Comparison of ENCODE assay signal across 8 mouse cellular contexts in the genomic region with DNA sequence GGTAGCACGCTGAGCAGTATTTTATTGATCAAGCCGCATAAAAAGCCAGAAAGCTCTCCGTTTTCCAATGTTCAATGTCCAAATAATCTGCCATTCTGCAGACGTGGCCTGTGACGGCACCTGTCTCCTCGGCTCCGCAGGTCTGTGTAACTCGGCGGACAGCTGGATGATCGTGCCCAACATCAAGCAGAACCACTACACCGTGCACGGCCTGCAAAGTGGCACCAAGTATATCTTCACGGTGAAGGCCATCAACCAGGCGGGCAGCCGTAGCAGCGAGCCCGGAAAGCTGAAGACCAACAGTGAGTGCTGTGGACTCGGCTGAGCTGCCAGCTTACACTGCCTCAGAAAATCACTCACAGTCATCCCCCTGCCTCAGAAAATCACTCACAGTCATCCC. TPM values are rescaled to one million over a fixed set of nuclear protein-coding genes. Genes with fewer than 3 reads are reported as not detected.
A peak's percentile ranks its signal among the peaks of the same experiment; 100 is the strongest.
DNase-seq lines count a peak whose midpoint lies in the region; ATAC-seq and TF ChIP-seq lines count a peak whose summit lies in the region.
"Not testable (repeated sequence)": the region's sequence is repeated elsewhere in the genome, so short reads cannot be mapped to it uniquely, and the experiment has no call there.

No protein-coding gene starts in this region.

- WGBS in embryonic facial prominence, embryonic 12.5 days: 83% methylated on average over 18 of the region's 18 CpGs
- 82% methylated on average over 18 of the region's 18 CpGs for WGBS in heart, embryonic 10.5 days
- 90% methylated on average over 18 of the region's 18 CpGs for WGBS in kidney, embryonic 14.5 days
- 85% methylated on average over 18 of the region's 18 CpGs for WGBS in liver, adult 2 months
- 84% methylated on average over 18 of the region's 18 CpGs for WGBS in midbrain, embryonic 16.5 days

- H3K36me3 ChIP-seq in embryonic facial prominence, embryonic 12.5 days: peaks cover 64% of the 10 kb centered on the region
- H3K36me3 ChIP-seq in heart, embryonic 10.5 days: peaks cover 77% of the 10 kb centered on the region
- H3K36me3 ChIP-seq in kidney, embryonic 14.5 days (ENCODE audit: control insufficient read depth, insufficient read depth, low read length): peaks cover 80% of the 10 kb centered on the region
- peaks cover 24% of the 10 kb centered on the region for H3K36me3 ChIP-seq in liver, adult 2 months (ENCODE audit: control insufficient read depth, insufficient read depth, low read length)
- H3K36me3 ChIP-seq in midbrain, embryonic 16.5 days (ENCODE audit: control insufficient read depth, insufficient read depth, low read length): peaks cover 54% of the 10 kb centered on the region

- ATAC-seq in embryonic facial prominence, embryonic 12.5 days (ENCODE audit: insufficient number of reproducible peaks, insufficient read depth, low FRiP score, low TSS enrichment): peak; percentile 23; the same call in 1 of the 2 replicates
- peak; percentile 13 for ATAC-seq in kidney, embryonic 14.5 days (ENCODE audit: low FRiP score, low TSS enrichment)
- ATAC-seq in midbrain, embryonic 16.5 days: peak; percentile 41

- not testable (repeated sequence) for H3K4me2 ChIP-seq in embryonic facial prominence, embryonic 12.5 days (replicated peaks); kidney, embryonic 14.5 days (replicated peaks; ENCODE audit: low read depth, low read length); midbrain, embryonic 16.5 days (ENCODE audit: low read length)

- not testable (repeated sequence) for H3K4me1 ChIP-seq in embryonic facial prominence, embryonic 12.5 days; heart, embryonic 10.5 days; kidney, embryonic 14.5 days (ENCODE audit: control insufficient read depth, insufficient read depth, low read length); liver, adult 2 months (ENCODE audit: control insufficient read depth, insufficient read depth, low read length); midbrain, embryonic 16.5 days (ENCODE audit: control insufficient read depth, insufficient read depth, low read length)

- H3K27me3 ChIP-seq in embryonic facial prominence, embryonic 12.5 days; heart, embryonic 10.5 days (ENCODE audit: insufficient read depth, poor library complexity, severe bottlenecking); kidney, embryonic 14.5 days (ENCODE audit: control insufficient read depth, insufficient read depth, low read length); liver, adult 2 months (ENCODE audit: control insufficient read depth, insufficient read depth, low read length); midbrain, embryonic 16.5 days (ENCODE audit: control insufficient read depth, insufficient read depth, low read depth, low read length): not testable (repeated sequence)

- H3K4me3 ChIP-seq in embryonic facial prominence, embryonic 12.5 days; heart, embryonic 10.5 days; kidney, embryonic 14.5 days (ENCODE audit: low read length); liver, adult 2 months (ENCODE audit: insufficient read depth, low read depth, low read length); midbrain, embryonic 16.5 days (ENCODE audit: low read depth, low read length): not testable (repeated sequence)

- TF ChIP-seq CTCF in liver, adult 2 months (IDR thresholded peaks at IDR 0.05; ENCODE audit: low read depth, low read length): not testable (repeated sequence)

- DNase-seq in B cell, adult 2 months: peak; percentile 19 to 34
- DNase-seq in c-Kit-positive CD71-negative TER-119-negative erythroid progenitor cells, embryonic 14.5 days (ENCODE audit: low read depth): peak; percentile 17
- peak; percentile 78 for DNase-seq in heart, embryonic 10.5 days (ENCODE audit: low spot score)
- peak; percentile 15 for DNase-seq in liver, adult 2 months (ENCODE audit: extremely low read depth, low read depth, low spot score)
- peak; percentile 42 to 52 for DNase-seq in spleen, postnatal 10 days (ENCODE audit: low spot score in 2 of 2)

- H3K79me2 ChIP-seq in liver, adult 2 months (ENCODE audit: control insufficient read depth, insufficient read depth, low read length): not testable (repeated sequence)

- H3K9me3 ChIP-seq in embryonic facial prominence, embryonic 12.5 days: peaks cover 60% of the 10 kb centered on the region
- H3K9me3 ChIP-seq in heart, embryonic 10.5 days: peaks cover 78% of the 10 kb centered on the region
- peaks cover 65% of the 10 kb centered on the region for H3K9me3 ChIP-seq in kidney, embryonic 14.5 days (ENCODE audit: control insufficient read depth, low read length)
- H3K9me3 ChIP-seq in midbrain, embryonic 16.5 days (replicated peaks; ENCODE audit: control insufficient read depth, low read length, poor library complexity, severe bottlenecking): peaks cover 40% of the 10 kb centered on the region

- H3K27ac ChIP-seq in embryonic facial prominence, embryonic 12.5 days; heart, embryonic 10.5 days; kidney, embryonic 14.5 days (ENCODE audit: low read depth, low read length); liver, adult 2 months (replicated peaks; ENCODE audit: insufficient read depth, low read depth, low read length); midbrain, embryonic 16.5 days (ENCODE audit: low read length): not testable (repeated sequence)

- not testable (repeated sequence) for H3K9ac ChIP-seq in embryonic facial prominence, embryonic 12.5 days; kidney, embryonic 14.5 days (ENCODE audit: low read depth, low read length); liver, adult 2 months (ENCODE audit: low read depth, low read length); midbrain, embryonic 16.5 days (ENCODE audit: low read depth, low read length)

- TF ChIP-seq POLR2A in liver, adult 2 months (IDR thresholded peaks at IDR 0.05; ENCODE audit: extremely low read depth, insufficient read depth, low read length): not testable (repeated sequence)

RNA-seq across cellular contexts. Expression of a gene that starts 23.7 kb away (rescaled TPM):
- 212 and 388 TPM in 2 replicates for polyA plus RNA-seq in embryonic facial prominence, embryonic 12.5 days (2016; fragmentation: Nextera tagmentation; extraction: Ambion mirVana)
- 121 and 172 TPM in 2 replicates for polyA plus RNA-seq in heart, embryonic 10.5 days (2016; fragmentation: Nextera tagmentation; extraction: Ambion mirVana)
- 279 and 362 TPM in 2 replicates for polyA plus RNA-seq in kidney, embryonic 14.5 days (2014; fragmentation: Nextera tagmentation; extraction: Ambion mirVana)
- 8.0 and 11.5 TPM in 2 replicates for total RNA-seq in liver, adult 2 months (2014; rRNA removed)
- 102 and 123 TPM in 2 replicates for polyA plus RNA-seq in liver, adult 2 months (2012; rRNA removed)
- 124 and 217 TPM in 2 replicates for polyA plus RNA-seq in midbrain, embryonic 16.5 days (2015; fragmentation: Nextera tagmentation; extraction: Ambion mirVana)

Comparison
In these comparisons a context has a peak if more than half of its experiments do, and no peak if none do; other contexts are left out.
1. DNase-seq: peak in every context shown above with its lines; median percentile 78 in heart, embryonic 10.5 days; 47 in spleen, postnatal 10 days; 26 in B cell, adult 2 months; 17 in c-Kit-positive CD71-negative TER-119-negative erythroid progenitor cells, embryonic 14.5 days; 15 in liver, adult 2 months.